Mouse (Mus musculus) brain, adult 2 months (tissue): ENCODE results near the gene Hrc.

ENCODE experiments used
- DNase-seq: peaks from one replicate; pipeline ENCODE4 v3.0.0; 2011; ENCODE audit warnings: low read depth, low spot score

The Hrc gene

DNA sequence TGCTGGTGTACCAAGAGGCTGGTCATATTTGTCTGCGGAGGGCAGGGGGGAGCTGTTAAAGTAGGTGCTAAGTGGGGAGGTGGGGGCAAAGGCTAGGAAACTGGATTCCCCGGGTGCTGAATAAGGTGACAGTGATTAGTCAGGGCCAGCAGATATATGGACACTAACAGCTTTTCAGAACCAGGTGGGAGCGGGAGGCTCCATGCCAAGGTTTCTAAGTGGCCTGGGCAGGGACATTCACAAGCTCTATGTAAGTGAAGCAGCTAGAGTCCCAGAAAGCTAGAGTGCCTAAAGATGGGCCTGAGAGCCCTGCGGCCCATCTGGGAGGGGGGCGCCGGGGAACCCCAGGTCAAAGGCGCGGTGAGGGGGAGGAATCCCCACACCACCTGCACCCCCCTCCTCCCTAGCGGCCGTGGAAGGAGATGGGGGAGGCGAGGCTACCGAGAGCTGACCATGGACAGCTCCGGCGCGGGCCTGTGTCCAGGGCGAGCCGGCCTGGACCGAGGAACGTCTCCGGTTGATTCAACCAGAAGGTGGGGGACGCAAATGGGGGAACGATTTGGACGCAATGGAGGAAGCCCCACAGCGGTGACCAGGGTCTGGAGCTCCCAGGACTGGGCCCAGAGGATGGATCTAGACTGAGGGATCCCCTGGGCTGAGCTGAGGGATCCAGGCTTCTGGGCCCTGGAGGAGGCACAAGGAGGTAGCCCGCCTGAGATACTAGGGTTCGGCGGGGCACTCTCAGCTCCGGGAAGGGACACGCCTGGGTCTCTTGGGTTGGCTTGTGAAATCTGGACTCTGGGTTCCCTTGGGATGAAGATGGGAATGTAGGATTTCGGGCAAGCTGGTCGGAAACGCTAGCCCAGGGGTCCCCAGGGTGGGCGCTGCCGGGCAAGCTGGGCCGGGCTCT lies 30.9 kb downstream of the Hrc start:
- DNase-seq: peak; percentile 75

DNA sequence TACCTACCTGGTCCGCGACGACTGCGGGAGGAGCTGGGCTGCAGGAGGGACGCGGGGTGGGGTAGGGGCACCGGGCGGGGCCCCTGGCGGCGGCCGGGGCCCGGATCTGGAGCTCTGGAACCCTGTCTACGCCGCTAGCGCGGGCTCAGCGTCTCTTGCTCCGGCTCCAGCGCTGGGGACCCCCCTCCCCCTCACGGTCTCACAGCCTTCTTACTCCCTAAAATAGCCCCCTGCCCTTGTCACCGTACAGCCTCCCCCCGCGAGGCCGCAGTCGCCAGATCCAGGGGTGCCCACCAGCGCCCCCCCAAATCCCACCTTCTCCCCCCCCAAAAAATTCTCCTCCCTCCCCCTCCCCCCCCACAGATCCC lies 31.5 kb downstream of the Hrc start, which contains the start of gene Ppfia3:
Gene Ppfia3 (minus strand): TSS at position 368 of the 368 bp plus-strand sequence.
- no peak for DNase-seq

DNA sequence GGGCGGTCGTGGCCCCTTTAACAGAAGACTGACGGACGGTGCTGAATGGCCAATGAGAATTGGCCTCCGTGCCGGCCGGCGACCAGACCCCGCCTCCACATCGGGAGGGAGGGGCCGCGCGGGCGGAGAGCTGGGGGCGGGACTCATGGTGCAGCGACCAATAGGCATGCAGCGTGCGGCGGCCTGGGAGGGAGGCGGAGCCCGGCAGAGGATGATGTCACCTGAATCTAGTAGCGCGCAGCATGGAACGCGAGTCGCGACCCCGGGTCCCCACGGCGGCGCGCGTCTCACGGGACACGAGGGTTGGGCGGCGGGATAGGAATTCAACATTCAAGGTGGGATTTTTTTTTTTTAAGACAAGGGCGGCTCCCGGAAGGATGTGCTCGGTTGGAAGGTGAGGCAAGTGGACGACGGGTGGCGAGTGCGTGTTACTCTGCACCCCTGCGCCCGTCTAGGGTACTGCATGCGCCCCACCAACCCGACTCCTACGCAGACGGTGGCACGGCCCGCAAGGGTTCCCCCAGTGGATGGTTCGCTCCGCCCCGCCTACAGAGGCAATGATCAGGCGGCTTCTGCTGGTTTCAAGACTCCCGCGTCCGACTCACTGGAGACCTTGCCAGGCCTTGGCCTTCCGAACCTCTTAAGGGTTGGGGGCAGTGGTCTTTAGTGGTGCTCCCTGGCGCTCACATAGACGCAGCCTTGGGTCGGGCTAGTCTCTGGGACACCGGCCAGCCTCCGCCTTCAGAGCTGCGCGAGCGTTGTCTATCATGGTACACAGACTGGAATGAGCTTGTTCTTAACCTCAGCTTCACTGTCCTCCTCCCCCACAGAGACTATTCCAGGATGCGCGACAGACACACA lies 32.2 kb downstream of the Hrc start:
- DNase-seq: peak; percentile 99

- peak; percentile 59 for DNase-seq
Observed at GRCm38 (mm10) chr7:45368178-45368577, 33.1 kb downstream of the Hrc start.

DNA sequence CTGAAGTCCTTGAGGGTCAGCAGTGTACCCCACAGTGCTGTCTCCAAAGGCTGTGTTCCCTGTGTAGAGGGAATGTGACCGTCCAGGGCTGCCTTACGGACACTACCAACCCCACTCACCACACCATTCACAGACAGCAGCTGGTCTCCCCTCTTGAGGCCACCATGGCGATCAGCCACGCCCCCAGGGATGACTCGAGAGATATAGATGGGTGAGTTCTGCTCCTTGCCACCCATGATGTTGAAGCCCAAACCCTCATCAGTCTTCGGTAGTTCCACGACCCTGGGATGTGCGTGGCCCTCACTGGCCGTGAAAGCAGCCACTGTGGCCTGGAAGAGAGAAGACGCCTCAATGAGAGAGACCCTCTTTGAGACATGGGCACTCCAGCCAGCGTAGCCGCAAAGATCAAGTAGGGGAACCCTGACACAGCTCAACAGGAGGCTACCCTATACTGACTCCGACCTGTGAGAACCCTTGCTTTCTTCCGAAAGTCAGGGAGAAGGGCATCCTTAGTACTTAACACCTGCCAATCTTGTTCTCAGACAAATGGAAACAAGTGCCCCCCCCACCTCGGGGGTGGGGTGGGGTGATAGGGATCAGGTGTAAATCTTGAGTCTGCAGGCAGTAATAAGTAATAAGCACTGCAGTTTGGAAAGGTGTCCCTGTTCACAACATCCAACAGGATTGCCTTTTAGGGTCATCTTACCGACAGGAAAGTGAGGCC lies 34.1 kb downstream of the Hrc start:
- DNase-seq: no peak

DNA sequence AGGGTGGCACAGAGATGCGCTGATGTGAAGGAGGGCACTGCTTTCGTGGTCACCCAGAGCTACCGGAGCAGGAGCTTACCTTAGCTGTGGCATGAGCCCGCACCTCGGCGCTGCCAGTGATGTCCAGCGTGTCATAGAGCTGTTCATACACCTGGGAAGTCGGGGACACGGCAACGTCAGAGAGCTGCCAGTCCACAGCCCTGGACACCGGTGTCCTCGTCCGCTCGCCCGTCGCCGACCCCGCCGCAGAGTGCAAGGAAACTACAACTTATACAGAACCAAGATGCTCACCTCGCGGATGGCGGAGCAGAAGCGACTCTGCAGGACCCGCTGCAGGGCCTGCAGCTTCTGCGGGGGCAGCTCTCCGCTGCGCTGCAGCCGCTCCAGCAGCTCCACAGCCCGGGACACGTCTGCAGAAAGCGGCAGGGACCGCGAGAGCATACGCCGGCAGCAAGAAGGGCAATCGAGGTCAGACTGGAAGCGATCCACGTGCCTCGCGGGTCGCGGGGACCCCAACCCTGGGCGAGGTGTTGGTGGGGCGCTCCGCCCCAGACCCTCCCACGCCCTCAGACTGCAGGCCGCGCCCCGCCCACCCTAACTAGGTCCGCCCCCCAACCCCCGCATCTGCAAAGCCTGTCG lies 34.9 kb downstream of the Hrc start:
- peak; percentile 61 for DNase-seq

GRCm38 (mm10) chr7:45370475-45371311 lies 35.6 kb downstream of the Hrc start, which contains the start of gene Lin7b:
Gene Lin7b, minus strand, starts transcription at chr7:45370583.
- peak; percentile 96 for DNase-seq

- no peak for DNase-seq
Observed at GRCm38 (mm10) chr7:45372371-45372770, 37.3 kb downstream of the Hrc start.

GRCm38 (mm10) chr7:45374620-45375019 lies 39.5 kb downstream of the Hrc start:
- no peak for DNase-seq

DNA sequence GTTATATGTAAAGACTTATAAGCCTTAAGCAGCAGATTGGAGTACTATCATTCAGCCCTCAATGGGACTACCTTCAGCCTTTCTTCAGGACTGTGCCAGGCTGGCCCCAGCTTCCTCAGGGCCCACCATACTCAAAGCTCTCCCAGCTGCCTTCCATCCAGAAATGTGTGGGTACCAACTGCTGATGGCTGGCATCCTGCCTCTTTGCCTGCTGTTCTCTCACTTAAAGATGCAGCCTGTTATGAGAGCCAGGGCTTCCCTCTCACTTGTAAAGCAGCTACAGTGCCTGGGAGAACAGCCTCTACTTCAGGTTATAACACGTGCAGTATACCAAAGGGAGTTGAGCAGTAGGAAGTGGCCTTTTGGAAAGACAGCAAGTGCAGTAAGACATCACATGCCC lies 41.0 kb downstream of the Hrc start:
- peak; percentile 76 for DNase-seq

DNA sequence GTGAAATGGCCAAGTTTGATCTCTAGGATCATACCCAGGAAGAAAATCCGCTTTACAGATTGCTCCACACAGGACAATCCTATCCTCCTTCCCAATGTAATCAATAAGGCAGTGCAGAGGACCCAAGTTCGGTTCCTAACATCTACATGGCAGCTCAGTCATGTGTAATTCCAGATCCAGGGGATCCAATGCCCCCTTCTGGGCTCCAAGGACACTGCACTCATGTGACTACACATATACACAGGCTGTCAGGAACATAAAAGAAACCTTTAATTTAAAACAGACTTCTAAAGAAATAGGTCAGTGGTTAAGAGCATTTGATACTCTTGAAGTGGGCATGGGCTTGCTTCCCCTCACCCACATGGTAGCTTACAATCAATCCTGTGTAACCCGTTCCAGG lies 51.0 kb downstream of the Hrc start:
- no peak for DNase-seq
